Mouse (Mus musculus): ENCODE measurements around the gene Gpr22. TPM values are rescaled to one million over a fixed set of nuclear protein-coding genes. Genes with fewer than 3 reads are reported as not detected.

Gpr22 gene
- total RNA-seq, 2 experiments from 2014 or later: not detected

GRCm38 (mm10) chr12:31686679-31687078 lies 27.1 kb downstream of the Gpr22 start:
- no peak for DNase-seq (ENCODE audit: low spot score in 2 of 2)

GRCm38 (mm10) chr12:31667187-31667586 lies 46.6 kb downstream of the Gpr22 start:
- DNase-seq (ENCODE audit: low spot score in 2 of 2): no peak

- DNase-seq (ENCODE audit: low spot score in 2 of 2): no peak
These were observed 47.7 kb downstream of the Gpr22 start for GRCm38 (mm10) chr12:31665999-31666398.

Other genes with a start within 250 kb of the Gpr22 start
- 10 to 100 TPM; 10.9 to 12.8 TPM for gene Cbll1, start 214.3 kb downstream of the Gpr22 start, total RNA-seq (2021)
- under 1 TPM; 0.08 to 0.15 TPM for gene Slc26a4, start 154.0 kb downstream of the Gpr22 start, total RNA-seq (2021)
- 10 to 100 TPM; 18.9 to 19.0 TPM for gene Bcap29, start 79.3 kb downstream of the Gpr22 start, total RNA-seq (2021)
- 1 to 10 TPM; 5.1 to 6.1 TPM for gene Dus4l, start 59.1 kb downstream of the Gpr22 start, total RNA-seq (2021)
- 10 to 100 TPM; 35.7 to 37.2 TPM for gene Cog5, start 59.1 kb downstream of the Gpr22 start, total RNA-seq (2021)
- 10 to 100 TPM; 69.3 to 72.5 TPM for gene Hbp1, start 236.6 kb upstream of the Gpr22 start, total RNA-seq (2021)